Comparison of ENCODE assay signal across 10 mouse cellular contexts in the genomic region with DNA sequence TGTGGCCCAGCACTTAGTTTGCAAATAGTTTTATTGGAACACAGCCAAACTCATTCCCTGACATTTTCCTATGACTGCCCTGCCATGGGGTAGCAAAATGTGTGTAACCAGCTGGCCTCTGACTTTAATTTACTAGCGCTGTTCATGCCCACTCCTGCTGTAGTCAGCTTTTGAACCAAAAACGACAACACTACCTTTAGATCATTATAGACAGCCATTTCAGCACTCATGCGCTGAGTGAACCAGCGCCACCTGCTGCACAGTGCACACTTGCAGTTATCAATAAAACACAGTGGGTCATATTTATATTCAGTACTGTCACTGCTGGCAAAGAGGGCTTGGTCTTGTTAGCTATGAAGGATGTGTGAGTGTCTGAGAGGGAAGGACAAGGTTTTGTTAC.
A peak's percentile ranks its signal among the peaks of the same experiment; 100 is the strongest.
DNase-seq lines count a peak whose midpoint lies in the region; ATAC-seq and TF ChIP-seq lines count a peak whose summit lies in the region.
"Had no signal": no experiment of that assay in that cellular context is flagged by ENCODE, and none has a peak within 500 bp of the region (broad histone marks: within the 10 kb centered on the region; RNA-seq: fewer than 3 reads in every experiment).

No protein-coding gene starts in this region.

- no peak overlapping the region for H3K4me2 ChIP-seq in forebrain, embryonic 13.5 days
- no peak overlapping the region for H3K4me2 ChIP-seq in forebrain, embryonic 11.5 days (ENCODE audit: low read depth, low read length, severe bottlenecking)
- no peak overlapping the region for H3K4me2 ChIP-seq in liver, postnatal 0 days (ENCODE audit: low read depth, low read length)
- H3K4me2 ChIP-seq in liver, embryonic 11.5 days: no peak overlapping the region
- no peak overlapping the region for H3K4me2 ChIP-seq in midbrain, embryonic 15.5 days
- H3K4me2 ChIP-seq: embryonic facial prominence, embryonic 15.5 days had no signal

- H3K36me3 ChIP-seq in forebrain, embryonic 13.5 days (ENCODE audit: poor library complexity, severe bottlenecking): no peaks in the 10 kb centered on the region
- no peaks in the 10 kb centered on the region for H3K36me3 ChIP-seq in forebrain, embryonic 11.5 days (ENCODE audit: control insufficient read depth, insufficient read depth, low read length)
- no peaks in the 10 kb centered on the region for H3K36me3 ChIP-seq in liver, postnatal 0 days (replicated peaks; ENCODE audit: insufficient read depth, low read length)
- no peaks in the 10 kb centered on the region for H3K36me3 ChIP-seq in liver, embryonic 11.5 days (ENCODE audit: control insufficient read depth, insufficient read depth, low read length)
- H3K36me3 ChIP-seq in midbrain, embryonic 15.5 days (replicated peaks): no peaks in the 10 kb centered on the region
- H3K36me3 ChIP-seq: embryonic facial prominence, embryonic 15.5 days had no signal

- ATAC-seq in forebrain, embryonic 13.5 days: peak; percentile 53; the same call in 1 of the 2 replicates
- ATAC-seq in forebrain, embryonic 11.5 days (replicated peaks; ENCODE audit: low FRiP score): no peak
- ATAC-seq in liver, postnatal 0 days: no peak
- ATAC-seq in liver, embryonic 11.5 days (replicated peaks; ENCODE audit: low FRiP score): no peak
- ATAC-seq in midbrain, embryonic 15.5 days (replicated peaks): peak; percentile 79
- no peak for ATAC-seq in granulocyte monocyte progenitor cell, adult 5-6 weeks (replicated peaks; ENCODE audit: poor library complexity, severe bottlenecking)
- ATAC-seq: Patski had no signal

- H3K27ac ChIP-seq in forebrain, embryonic 13.5 days: no peak overlapping the region
- no peak overlapping the region for H3K27ac ChIP-seq in forebrain, embryonic 11.5 days (ENCODE audit: low read depth, low read length)
- H3K27ac ChIP-seq in liver, postnatal 0 days (ENCODE audit: low read depth): no peak overlapping the region
- no peak overlapping the region for H3K27ac ChIP-seq in liver, embryonic 11.5 days (ENCODE audit: low read depth, low read length)
- H3K27ac ChIP-seq in bone marrow, adult 2 months (ENCODE audit: control insufficient read depth, insufficient read depth, low read depth, low read length, poor library complexity): no peak overlapping the region
- H3K27ac ChIP-seq in midbrain, embryonic 15.5 days: no peak overlapping the region
- H3K27ac ChIP-seq: embryonic facial prominence, embryonic 15.5 days had no signal

- no peak for DNase-seq in forebrain, embryonic 11.5 days (ENCODE audit: low spot score)
- DNase-seq in liver, postnatal 0 days: no peak
- no peak for DNase-seq in liver, embryonic 11.5 days (ENCODE audit: low spot score)
- no peak for DNase-seq in ovary, postnatal 36 days (ENCODE audit: low spot score)

- peak; percentile 42; the same call in 1 of the 2 replicates for TF ChIP-seq CTCF in liver, postnatal 0 days (IDR thresholded peaks at IDR 0.05; ENCODE audit: low read depth)
- peak; percentile 42; the same call in 1 of the 2 replicates for TF ChIP-seq CTCF in bone marrow, adult 2 months (IDR thresholded peaks at IDR 0.05; ENCODE audit: control insufficient read depth, insufficient read depth, low read length)

- WGBS in forebrain, embryonic 13.5 days: 60% methylated on average over 4 of the region's 4 CpGs
- WGBS in forebrain, embryonic 11.5 days: 64% methylated on average over 4 of the region's 4 CpGs
- WGBS in liver, postnatal 0 days (ENCODE audit: insufficient replicate concordance): 61% methylated on average over 4 of the region's 4 CpGs
- WGBS in liver, embryonic 11.5 days: 60% methylated on average over 4 of the region's 4 CpGs
- WGBS in bone marrow, adult 2 months: 50% methylated on average over 4 of the region's 4 CpGs
- 60% methylated on average over 4 of the region's 4 CpGs for WGBS in midbrain, embryonic 15.5 days

- no peaks in the 10 kb centered on the region for H3K4me1 ChIP-seq in forebrain, embryonic 13.5 days
- no peaks in the 10 kb centered on the region for H3K4me1 ChIP-seq in forebrain, embryonic 11.5 days (replicated peaks; ENCODE audit: control insufficient read depth, insufficient read depth, low read length)
- H3K4me1 ChIP-seq in liver, postnatal 0 days (ENCODE audit: insufficient read depth): no peaks in the 10 kb centered on the region
- no peaks in the 10 kb centered on the region for H3K4me1 ChIP-seq in liver, embryonic 11.5 days (replicated peaks; ENCODE audit: control insufficient read depth, insufficient read depth, low read length)
- H3K4me1 ChIP-seq in bone marrow, adult 2 months (ENCODE audit: control insufficient read depth, insufficient read depth, low read length): no peaks in the 10 kb centered on the region
- no peaks in the 10 kb centered on the region for H3K4me1 ChIP-seq in midbrain, embryonic 15.5 days
- H3K4me1 ChIP-seq: embryonic facial prominence, embryonic 15.5 days had no signal

- TF ChIP-seq EP300 in liver, postnatal 0 days (IDR thresholded peaks at IDR 0.05; ENCODE audit: low read depth): no peak

- no peaks in the 10 kb centered on the region for H3K9me3 ChIP-seq in forebrain, embryonic 13.5 days (replicated peaks)
- H3K9me3 ChIP-seq in forebrain, embryonic 11.5 days (ENCODE audit: control insufficient read depth, low read length): no peaks in the 10 kb centered on the region
- no peaks in the 10 kb centered on the region for H3K9me3 ChIP-seq in liver, postnatal 0 days (ENCODE audit: low read length)
- H3K9me3 ChIP-seq in liver, embryonic 11.5 days (ENCODE audit: control insufficient read depth, low read length): no peaks in the 10 kb centered on the region
- no peaks in the 10 kb centered on the region for H3K9me3 ChIP-seq in midbrain, embryonic 15.5 days
- H3K9me3 ChIP-seq: embryonic facial prominence, embryonic 15.5 days had no signal

- H3K27me3 ChIP-seq in forebrain, embryonic 13.5 days: no peaks in the 10 kb centered on the region
- H3K27me3 ChIP-seq in forebrain, embryonic 11.5 days (ENCODE audit: control insufficient read depth, insufficient read depth, low read length): no peaks in the 10 kb centered on the region
- no peaks in the 10 kb centered on the region for H3K27me3 ChIP-seq in liver, postnatal 0 days (ENCODE audit: insufficient read depth, low read length)
- no peaks in the 10 kb centered on the region for H3K27me3 ChIP-seq in liver, embryonic 11.5 days (replicated peaks; ENCODE audit: control insufficient read depth, insufficient read depth, low read length)
- no peaks in the 10 kb centered on the region for H3K27me3 ChIP-seq in midbrain, embryonic 15.5 days (replicated peaks)
- H3K27me3 ChIP-seq: embryonic facial prominence, embryonic 15.5 days; Patski had no signal

- H3K4me3 ChIP-seq in forebrain, embryonic 13.5 days: no peak overlapping the region
- H3K4me3 ChIP-seq in forebrain, embryonic 11.5 days (ENCODE audit: low read depth, low read length): no peak overlapping the region
- no peak overlapping the region for H3K4me3 ChIP-seq in liver, postnatal 0 days (ENCODE audit: low read depth, low read length)
- no peak overlapping the region for H3K4me3 ChIP-seq in liver, embryonic 11.5 days (ENCODE audit: low read depth, low read length)
- no peak overlapping the region for H3K4me3 ChIP-seq in bone marrow, adult 2 months (replicated peaks; ENCODE audit: control insufficient read depth, low read depth, low read length)
- H3K4me3 ChIP-seq in midbrain, embryonic 15.5 days: no peak overlapping the region
- H3K4me3 ChIP-seq: embryonic facial prominence, embryonic 15.5 days had no signal

- TF ChIP-seq POLR2A in bone marrow, adult 2 months (IDR thresholded peaks at IDR 0.05; ENCODE audit: borderline replicate concordance, control insufficient read depth, low read depth, low read length): no peak

- H3K9ac ChIP-seq in forebrain, embryonic 13.5 days: no peak overlapping the region
- H3K9ac ChIP-seq in forebrain, embryonic 11.5 days (ENCODE audit: low read length): no peak overlapping the region
- no peak overlapping the region for H3K9ac ChIP-seq in liver, postnatal 0 days (replicated peaks)
- no peak overlapping the region for H3K9ac ChIP-seq in liver, embryonic 11.5 days (ENCODE audit: low read depth, low read length)
- H3K9ac ChIP-seq in midbrain, embryonic 15.5 days: no peak overlapping the region
- H3K9ac ChIP-seq: embryonic facial prominence, embryonic 15.5 days had no signal

Comparison
In these comparisons a context has a peak if more than half of its experiments do, and no peak if none do; other contexts are left out.
1. ATAC-seq: peak in forebrain, embryonic 13.5 days (single experiment) and midbrain, embryonic 15.5 days (single experiment); none in forebrain, embryonic 11.5 days (single experiment), liver, postnatal 0 days (single experiment), liver, embryonic 11.5 days (single experiment) and granulocyte monocyte progenitor cell, adult 5-6 weeks (single experiment).